Mouse (Mus musculus) kidney, embryonic 15.5 days (tissue): ENCODE measurements around the gene Mia2. TPM values are rescaled to one million over a fixed set of nuclear protein-coding genes. Genes with fewer than 3 reads are reported as not detected.

Experiments
- ATAC-seq: fragments of 200-750 bp; cut with Nextera tagmentation; replicated peaks from 2 replicates; pipeline ENCODE4 v1.8.0; 2017; ENCODE audit warnings: moderate TSS enrichment; ENCODE audit not compliant: low FRiP score
- H3K27ac ChIP-seq: fragments of 300-500 bp; sonication (generic); 2 replicates; pipeline ENCODE4 v1.5.1; 2015; ENCODE audit warnings: mild to moderate bottlenecking, inconsistent platforms
- H3K27me3 ChIP-seq: fragments of 300-500 bp; sonication (generic); 2 replicates; pipeline ENCODE4 v1.6.1; 2015; ENCODE audit warnings: inconsistent platforms
- H3K36me3 ChIP-seq: fragments of 300-500 bp; sonication (generic); 2 replicates; pipeline ENCODE4 v1.6.1; 2015; ENCODE audit warnings: inconsistent platforms
- H3K4me1 ChIP-seq: fragments of 300-500 bp; sonication (generic); 2 replicates; pipeline ENCODE4 v1.6.1; 2015; ENCODE audit warnings: inconsistent platforms
- H3K4me2 ChIP-seq: fragments of 300-500 bp; sonication (generic); 2 replicates; pipeline ENCODE4 v1.6.1; 2015; ENCODE audit warnings: moderate library complexity, mild to moderate bottlenecking, inconsistent platforms
- H3K4me3 ChIP-seq: fragments of 300-500 bp; sonication (generic); replicated peaks from 2 replicates; pipeline ENCODE4 v1.5.1; 2015; ENCODE audit warnings: mild to moderate bottlenecking, inconsistent platforms
- H3K9ac ChIP-seq: fragments of 300-500 bp; sonication (generic); 2 replicates; pipeline ENCODE4 v1.6.1; 2015; ENCODE audit warnings: mild to moderate bottlenecking, inconsistent platforms
- H3K9me3 ChIP-seq: fragments of 300-500 bp; sonication (generic); replicated peaks from 2 replicates; pipeline ENCODE4 v1.6.1; 2016; ENCODE audit warnings: inconsistent platforms
- WGBS: fragments of 180-500 bp; shearing (Covaris S2); methylation state at CpG from one replicate; pipeline ENCODE4 v1.1.7; 2015; ENCODE audit warnings: mixed read lengths; 5-methylcytosine and 5-hydroxymethylcytosine counted together
- polyA plus RNA-seq: library from polyadenylated mRNA; unstranded; fragments of >200 nt; fragmentation: Nextera tagmentation; extraction: Ambion mirVana; gene quantifications from 2 replicates; pipeline ENCODE4 v1.2.1, GENCODE M21; 2015

Gene Mia2
- polyA plus RNA-seq, 1 experiment from 2014 or later: 70.5 TPM

GRCm38 (mm10) chr12:59066448-59067077, 29.0 kb upstream of the Mia2 start, which contains the start of gene Pnn:
Gene Pnn, plus strand, starts transcription at chr12:59066884.
- peaks cover 13% of the 10 kb centered on the region; the same call in 1 of the 2 replicates for H3K4me1 ChIP-seq
- under 1% methylated on average over 43 of the region's 43 CpGs for WGBS
- peak within 1 kb of the TSS; percentile 100 for H3K4me3 ChIP-seq
- ATAC-seq: peak; percentile 100
- no peaks in the 10 kb centered on the region for H3K9me3 ChIP-seq
- peak within 1 kb of the TSS; percentile 81 for H3K4me2 ChIP-seq
- no peaks in the 10 kb centered on the region for H3K27me3 ChIP-seq
- peak within 1 kb of the TSS; percentile 96 for H3K27ac ChIP-seq
- peak within 1 kb of the TSS; percentile 100 for H3K9ac ChIP-seq
- peaks cover 35% of the 10 kb centered on the region for H3K36me3 ChIP-seq

- WGBS: 0% methylated on average over 40 of the region's 41 CpGs
- Histone ChIP-seq H3K27ac (peak overlapping the region; percentile 91), H3K4me2 (peak overlapping the region; percentile 81), H3K4me1 (peaks cover 13% of the 10 kb centered on the region; the same call in 1 of the 2 replicates), H3K27me3 (no peaks in the 10 kb centered on the region), H3K4me3 (peak overlapping the region; percentile 100), H3K9me3 (no peaks in the 10 kb centered on the region), H3K9ac (peak overlapping the region; percentile 100), H3K36me3 (peaks cover 40% of the 10 kb centered on the region)
- peak; percentile 75 for ATAC-seq
Measured at GRCm38 (mm10) chr12:59067095-59067494, 28.5 kb upstream of the Mia2 start.

- no peaks in the 10 kb centered on the region for H3K9me3 ChIP-seq
- H3K4me3 ChIP-seq: no peak overlapping the region
- no peaks in the 10 kb centered on the region for H3K27me3 ChIP-seq
- 94% methylated on average over 13 of the region's 13 CpGs for WGBS
- no peak for ATAC-seq
- H3K9ac ChIP-seq: no peak overlapping the region
- peaks cover 13% of the 10 kb centered on the region; the same call in 1 of the 2 replicates for H3K4me1 ChIP-seq
- peaks cover 50% of the 10 kb centered on the region for H3K36me3 ChIP-seq
- no peak overlapping the region for H3K27ac ChIP-seq
- no peak overlapping the region for H3K4me2 ChIP-seq
Measured at GRCm38 (mm10) chr12:59068791-59069190, 26.8 kb upstream of the Mia2 start.

- H3K9me3 ChIP-seq: no peaks in the 10 kb centered on the region
- no peak overlapping the region for H3K9ac ChIP-seq
- peaks cover 10% of the 10 kb centered on the region; the same call in 1 of the 2 replicates for H3K4me1 ChIP-seq
- WGBS: 93% methylated on average over 11 of the region's 11 CpGs
- no peak overlapping the region for H3K27ac ChIP-seq
- H3K27me3 ChIP-seq: no peaks in the 10 kb centered on the region
- no peak overlapping the region for H3K4me2 ChIP-seq
- H3K4me3 ChIP-seq: no peak overlapping the region
- ATAC-seq: no peak
- H3K36me3 ChIP-seq: peaks cover 65% of the 10 kb centered on the region
Measured at GRCm38 (mm10) chr12:59072286-59072685, 23.3 kb upstream of the Mia2 start.

- Histone ChIP-seq H3K36me3 (peaks cover 54% of the 10 kb centered on the region), H3K27me3 (no peaks in the 10 kb centered on the region), H3K4me1 (no peaks in the 10 kb centered on the region), H3K9ac (no peak overlapping the region), H3K27ac (no peak overlapping the region), H3K9me3 (no peaks in the 10 kb centered on the region), H3K4me3 (no peak overlapping the region), H3K4me2 (no peak overlapping the region)
- no peak; the same call in 1 of the 2 replicates for ATAC-seq
- 93% methylated on average over 3 of the region's 3 CpGs for WGBS
Measured at GRCm38 (mm10) chr12:59074052-59074451, 21.5 kb upstream of the Mia2 start.

GRCm38 (mm10) chr12:59076996-59077395, 18.6 kb upstream of the Mia2 start:
- Histone ChIP-seq H3K4me3 (no peak overlapping the region), H3K27ac (no peak overlapping the region), H3K27me3 (no peaks in the 10 kb centered on the region), H3K4me2 (no peak overlapping the region), H3K9me3 (no peaks in the 10 kb centered on the region), H3K36me3 (peaks cover 26% of the 10 kb centered on the region), H3K4me1 (no peaks in the 10 kb centered on the region), H3K9ac (no peak overlapping the region)
- no peak for ATAC-seq
- 85% methylated on average over 3 of the region's 3 CpGs for WGBS

- peaks cover 18% of the 10 kb centered on the region for H3K36me3 ChIP-seq
- H3K4me2 ChIP-seq: no peak overlapping the region
- H3K27ac ChIP-seq: no peak overlapping the region
- H3K9ac ChIP-seq: no peak overlapping the region
- no peaks in the 10 kb centered on the region for H3K27me3 ChIP-seq
- no peaks in the 10 kb centered on the region for H3K4me1 ChIP-seq
- H3K9me3 ChIP-seq: no peaks in the 10 kb centered on the region
- no peak overlapping the region for H3K4me3 ChIP-seq
- WGBS: 94% methylated on average over 3 of the region's 3 CpGs
- no peak for ATAC-seq
Measured at GRCm38 (mm10) chr12:59077883-59078282, 17.7 kb upstream of the Mia2 start.

GRCm38 (mm10) chr12:59080461-59080860, 15.1 kb upstream of the Mia2 start:
- Histone ChIP-seq H3K9ac (no peak overlapping the region), H3K4me1 (no peaks in the 10 kb centered on the region), H3K4me2 (no peak overlapping the region), H3K36me3 (peaks cover 2% of the 10 kb centered on the region; the same call in 1 of the 2 replicates), H3K4me3 (no peak overlapping the region), H3K27ac (no peak overlapping the region), H3K9me3 (no peaks in the 10 kb centered on the region), H3K27me3 (no peaks in the 10 kb centered on the region)
- ATAC-seq: no peak
- WGBS: 83% methylated on average over 4 of the region's 4 CpGs

GRCm38 (mm10) chr12:59084446-59084845, 11.2 kb upstream of the Mia2 start:
- Histone ChIP-seq H3K9ac (no peak overlapping the region), H3K9me3 (no peaks in the 10 kb centered on the region), H3K36me3 (no peaks in the 10 kb centered on the region), H3K4me1 (no peaks in the 10 kb centered on the region), H3K4me3 (no peak overlapping the region), H3K27ac (no peak overlapping the region), H3K4me2 (no peak overlapping the region), H3K27me3 (no peaks in the 10 kb centered on the region)
- WGBS: 66% methylated on average over 5 of the region's 5 CpGs
- ATAC-seq: no peak

- H3K9ac ChIP-seq: no peak overlapping the region
- H3K9me3 ChIP-seq: no peaks in the 10 kb centered on the region
- no peak for ATAC-seq
- no peak overlapping the region for H3K4me2 ChIP-seq
- WGBS: 74% methylated on average over 5 of the region's 5 CpGs
- H3K27me3 ChIP-seq: no peaks in the 10 kb centered on the region
- no peak overlapping the region for H3K4me3 ChIP-seq
- H3K4me1 ChIP-seq: no peaks in the 10 kb centered on the region
- H3K36me3 ChIP-seq: no peaks in the 10 kb centered on the region
- no peak overlapping the region for H3K27ac ChIP-seq
Measured at GRCm38 (mm10) chr12:59086171-59086570, 9.4 kb upstream of the Mia2 start.

- Histone ChIP-seq H3K4me2 (no peak overlapping the region), H3K9ac (no peak overlapping the region), H3K27me3 (no peaks in the 10 kb centered on the region), H3K9me3 (no peaks in the 10 kb centered on the region), H3K36me3 (no peaks in the 10 kb centered on the region), H3K4me3 (no peak overlapping the region), H3K27ac (no peak overlapping the region), H3K4me1 (no peaks in the 10 kb centered on the region)
- no peak for ATAC-seq
- WGBS: 62% methylated on average over 2 of the region's 2 CpGs
Measured at GRCm38 (mm10) chr12:59093543-59093942, 2.1 kb upstream of the Mia2 start.

- no peak overlapping the region for H3K27ac ChIP-seq
- H3K9me3 ChIP-seq: no peaks in the 10 kb centered on the region
- H3K4me1 ChIP-seq: no peaks in the 10 kb centered on the region
- no peaks in the 10 kb centered on the region for H3K27me3 ChIP-seq
- no peak overlapping the region for H3K9ac ChIP-seq
- H3K4me2 ChIP-seq: no peak overlapping the region
- WGBS: 75% methylated on average over 5 of the region's 5 CpGs
- no peak for ATAC-seq
- H3K36me3 ChIP-seq: no peaks in the 10 kb centered on the region
- no peak overlapping the region for H3K4me3 ChIP-seq
Measured at GRCm38 (mm10) chr12:59104771-59105170, 9.2 kb downstream of the Mia2 start.

GRCm38 (mm10) chr12:59105914-59106313, 10.3 kb downstream of the Mia2 start:
- 73% methylated on average over 6 of the region's 6 CpGs for WGBS
- no peaks in the 10 kb centered on the region for H3K36me3 ChIP-seq
- no peak; the same call in 1 of the 2 replicates for ATAC-seq

More at GRCm38 (mm10) chr12:59105914-59106313, 10.3 kb downstream of the Mia2 start:
- Histone ChIP-seq H3K9ac (no peak overlapping the region), H3K27me3 (no peaks in the 10 kb centered on the region), H3K4me2 (no peak overlapping the region), H3K9me3 (no peaks in the 10 kb centered on the region), H3K4me1 (no peaks in the 10 kb centered on the region), H3K4me3 (no peak overlapping the region), H3K27ac (no peak overlapping the region)
